Mouse (Mus musculus): ENCODE measurements around the gene Klhl29. TPM values are rescaled to one million over a fixed set of nuclear protein-coding genes. Genes with fewer than 3 reads are reported as not detected.

Gene Klhl29
- polyA plus RNA-seq, 1 experiment, result 6.7 TPM

DNA sequence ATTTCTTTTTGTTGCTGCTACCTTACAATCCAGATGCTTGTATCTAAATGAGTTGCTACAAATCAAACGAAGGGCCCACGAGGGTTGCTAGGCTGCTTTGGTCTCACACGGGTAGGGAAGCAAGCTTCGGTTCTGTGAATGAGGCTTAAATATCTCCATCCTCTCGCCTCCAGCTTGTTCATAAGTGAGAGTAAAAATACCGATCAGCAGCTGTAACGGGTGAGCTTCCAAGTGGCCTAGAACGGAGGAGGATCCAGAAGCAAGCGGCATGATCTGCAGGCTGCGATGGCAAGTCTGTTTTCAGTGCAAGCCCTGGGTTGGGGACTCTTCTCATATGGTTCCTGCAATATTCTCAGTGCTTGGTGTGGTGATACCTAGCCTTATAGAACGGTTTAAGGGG is 89.9 kb downstream of the Klhl29 start:
- no peak for TF ChIP-seq CTCF (IDR thresholded peaks at IDR 0.05; ENCODE audit: borderline replicate concordance, control insufficient read depth, extremely low read depth, insufficient read depth, low read length, poor library complexity)
- TF ChIP-seq POLR2A (IDR thresholded peaks at IDR 0.05; ENCODE audit: control insufficient read depth, extremely low read depth, insufficient read depth, low read length, poor library complexity), result no peak
- no peak for DNase-seq
- WGBS, result 90% methylated on average over 11 of the region's 11 CpGs
- Histone ChIP-seq H3K4me1 (replicated peaks; ENCODE audit: control insufficient read depth, insufficient read depth, low read length) (no peaks in the 10 kb centered on the region), H3K36me3 (ENCODE audit: control insufficient read depth, insufficient read depth, low read length) (no peaks in the 10 kb centered on the region), H3K4me3 (ENCODE audit: control insufficient read depth, insufficient read depth, low read length) (no peak overlapping the region), H3K27ac (ENCODE audit: control insufficient read depth, insufficient read depth, low read length) (no peak overlapping the region), H3K27me3 (ENCODE audit: control insufficient read depth, insufficient read depth, low read length) (no peaks in the 10 kb centered on the region)

DNA sequence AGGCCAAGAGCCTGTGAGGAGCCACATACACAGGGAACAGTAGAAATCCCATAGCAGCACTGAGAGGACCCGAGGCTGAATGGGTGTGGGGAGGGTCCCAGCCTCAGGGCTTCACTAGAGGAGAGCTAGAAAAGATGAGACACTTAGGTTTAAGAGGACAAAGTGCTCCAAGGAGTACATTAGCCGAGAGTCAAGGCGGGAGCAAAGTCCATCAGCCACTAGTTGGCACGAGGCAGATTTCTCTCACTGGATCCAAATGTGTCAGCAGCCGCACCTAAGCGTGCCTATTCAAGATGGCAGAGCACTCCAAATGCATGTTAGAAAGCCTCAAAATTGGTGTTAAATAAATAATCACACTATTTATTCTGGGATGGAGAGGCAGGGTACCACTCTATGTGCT is 90.5 kb downstream of the Klhl29 start:
- Histone ChIP-seq H3K36me3 (ENCODE audit: control insufficient read depth, insufficient read depth, low read length) (no peaks in the 10 kb centered on the region), H3K27me3 (ENCODE audit: control insufficient read depth, insufficient read depth, low read length) (no peaks in the 10 kb centered on the region), H3K27ac (ENCODE audit: control insufficient read depth, insufficient read depth, low read length) (no peak overlapping the region), H3K4me1 (replicated peaks; ENCODE audit: control insufficient read depth, insufficient read depth, low read length) (no peaks in the 10 kb centered on the region), H3K4me3 (ENCODE audit: control insufficient read depth, insufficient read depth, low read length) (no peak overlapping the region)
- no peak for TF ChIP-seq CTCF (IDR thresholded peaks at IDR 0.05; ENCODE audit: borderline replicate concordance, control insufficient read depth, extremely low read depth, insufficient read depth, low read length, poor library complexity)
- no peak for TF ChIP-seq POLR2A (IDR thresholded peaks at IDR 0.05; ENCODE audit: control insufficient read depth, extremely low read depth, insufficient read depth, low read length, poor library complexity)
- 91% methylated on average over 6 of the region's 6 CpGs for WGBS
- DNase-seq, result no peak

DNA sequence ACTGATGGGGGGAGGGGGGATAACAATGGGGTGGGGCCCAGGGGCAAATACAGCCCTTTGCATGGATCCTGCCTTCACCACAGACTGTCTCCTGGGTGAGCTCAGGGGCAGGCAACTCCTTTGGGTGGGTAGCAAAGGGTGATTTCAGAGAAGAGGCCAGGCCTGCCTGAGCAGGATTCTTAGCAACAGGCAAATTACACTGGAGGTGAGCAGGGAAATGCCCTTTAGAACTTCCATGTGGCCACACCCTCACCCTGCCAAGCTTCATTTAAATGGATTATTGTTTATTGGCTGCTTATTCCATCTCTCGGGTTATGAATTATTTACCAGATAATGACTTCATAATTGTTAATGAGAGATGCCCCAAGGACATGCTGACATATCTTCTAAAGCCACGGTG is 91.8 kb downstream of the Klhl29 start:
- no peaks in the 10 kb centered on the region for H3K27me3 ChIP-seq (ENCODE audit: control insufficient read depth, insufficient read depth, low read length)
- H3K4me1 ChIP-seq (replicated peaks; ENCODE audit: control insufficient read depth, insufficient read depth, low read length), result no peaks in the 10 kb centered on the region
- 92% methylated on average over 2 of the region's 2 CpGs for WGBS
- no peak for DNase-seq
- TF ChIP-seq CTCF (IDR thresholded peaks at IDR 0.05; ENCODE audit: borderline replicate concordance, control insufficient read depth, extremely low read depth, insufficient read depth, low read length, poor library complexity) (no peak), POLR2A (IDR thresholded peaks at IDR 0.05; ENCODE audit: control insufficient read depth, extremely low read depth, insufficient read depth, low read length, poor library complexity) (no peak)
- H3K4me3 ChIP-seq (ENCODE audit: control insufficient read depth, insufficient read depth, low read length), result no peak overlapping the region
- no peaks in the 10 kb centered on the region for H3K36me3 ChIP-seq (ENCODE audit: control insufficient read depth, insufficient read depth, low read length)
- H3K27ac ChIP-seq (ENCODE audit: control insufficient read depth, insufficient read depth, low read length), result no peak overlapping the region

DNA sequence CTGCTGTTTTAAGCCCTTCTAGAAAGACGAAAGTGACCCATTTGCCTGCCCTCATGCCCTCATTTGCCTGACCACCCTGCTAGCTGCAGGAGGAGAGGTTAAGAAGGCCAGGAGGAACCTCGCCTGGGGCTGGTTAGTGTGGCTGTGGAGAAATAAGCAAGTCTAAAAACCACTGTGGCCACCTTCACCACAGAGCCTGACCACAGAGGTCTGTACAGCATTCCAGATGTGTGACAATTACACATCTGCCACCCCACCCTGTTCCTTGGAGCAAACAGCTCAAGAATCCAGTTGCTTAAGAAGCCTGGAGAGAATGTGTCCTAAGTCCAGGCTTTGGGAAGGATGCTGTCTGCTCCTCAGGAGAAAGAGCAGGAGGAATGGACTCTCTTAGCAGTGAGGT is 92.9 kb downstream of the Klhl29 start:
- Histone ChIP-seq H3K4me3 (ENCODE audit: control insufficient read depth, insufficient read depth, low read length) (no peak overlapping the region), H3K27ac (ENCODE audit: control insufficient read depth, insufficient read depth, low read length) (no peak overlapping the region), H3K27me3 (ENCODE audit: control insufficient read depth, insufficient read depth, low read length) (no peaks in the 10 kb centered on the region), H3K36me3 (ENCODE audit: control insufficient read depth, insufficient read depth, low read length) (no peaks in the 10 kb centered on the region), H3K4me1 (replicated peaks; ENCODE audit: control insufficient read depth, insufficient read depth, low read length) (no peaks in the 10 kb centered on the region)
- TF ChIP-seq CTCF (IDR thresholded peaks at IDR 0.05; ENCODE audit: borderline replicate concordance, control insufficient read depth, extremely low read depth, insufficient read depth, low read length, poor library complexity) (no peak), POLR2A (IDR thresholded peaks at IDR 0.05; ENCODE audit: control insufficient read depth, extremely low read depth, insufficient read depth, low read length, poor library complexity) (no peak)
- WGBS, result 13% methylated on average over 2 of the region's 2 CpGs
- no peak for DNase-seq

DNA sequence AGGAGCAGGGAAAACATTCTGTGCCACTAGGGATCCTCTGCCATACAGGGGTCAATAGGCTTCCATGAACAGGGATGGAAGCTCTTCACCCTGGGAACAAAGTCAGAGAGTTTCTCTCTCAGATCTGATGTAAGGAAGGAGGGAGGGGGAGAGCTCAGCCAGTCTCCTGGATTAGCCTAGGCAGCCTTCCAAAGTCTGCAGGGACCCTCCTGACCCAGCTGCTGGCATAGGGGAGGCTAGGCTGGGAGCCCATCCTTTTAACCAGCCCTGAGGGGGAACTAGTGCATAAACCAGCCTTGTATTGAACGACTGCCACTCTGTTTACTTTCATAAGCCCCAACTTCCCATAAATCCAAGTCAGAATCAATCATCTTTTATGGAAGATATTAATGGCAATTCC is 95.6 kb downstream of the Klhl29 start:
- DNase-seq, result no peak
- Histone ChIP-seq H3K27ac (ENCODE audit: control insufficient read depth, insufficient read depth, low read length) (no peak overlapping the region), H3K4me3 (ENCODE audit: control insufficient read depth, insufficient read depth, low read length) (no peak overlapping the region), H3K4me1 (replicated peaks; ENCODE audit: control insufficient read depth, insufficient read depth, low read length) (no peaks in the 10 kb centered on the region), H3K36me3 (ENCODE audit: control insufficient read depth, insufficient read depth, low read length) (no peaks in the 10 kb centered on the region), H3K27me3 (ENCODE audit: control insufficient read depth, insufficient read depth, low read length) (no peaks in the 10 kb centered on the region)
- TF ChIP-seq POLR2A (IDR thresholded peaks at IDR 0.05; ENCODE audit: control insufficient read depth, extremely low read depth, insufficient read depth, low read length, poor library complexity), result no peak
- no peak for TF ChIP-seq CTCF (IDR thresholded peaks at IDR 0.05; ENCODE audit: borderline replicate concordance, control insufficient read depth, extremely low read depth, insufficient read depth, low read length, poor library complexity)
- WGBS, result 50% methylated on average over 1 of the region's 1 CpGs

DNA sequence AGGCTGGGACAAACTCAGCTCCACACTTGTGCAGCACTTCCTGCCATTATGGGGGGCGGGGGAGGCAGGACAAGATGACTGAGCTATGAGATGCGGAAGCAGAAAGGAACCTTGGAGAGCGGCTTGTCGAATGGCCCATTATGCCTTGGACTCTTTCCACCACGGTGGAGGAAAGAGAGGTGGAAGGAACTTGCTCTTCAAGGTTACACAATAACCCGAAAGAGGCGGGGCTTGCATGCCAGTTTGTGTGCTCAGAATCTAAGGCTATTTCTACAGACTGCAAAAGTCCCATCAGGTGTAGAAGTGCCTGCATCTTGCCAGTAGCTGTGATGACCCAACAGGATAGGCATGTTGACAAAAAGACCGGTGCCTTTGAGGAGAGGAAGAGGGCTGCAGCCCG is 98.5 kb downstream of the Klhl29 start:
- H3K27me3 ChIP-seq (ENCODE audit: control insufficient read depth, insufficient read depth, low read length), result no peaks in the 10 kb centered on the region
- DNase-seq, result no peak
- H3K36me3 ChIP-seq (ENCODE audit: control insufficient read depth, insufficient read depth, low read length), result no peaks in the 10 kb centered on the region
- H3K27ac ChIP-seq (ENCODE audit: control insufficient read depth, insufficient read depth, low read length), result no peak overlapping the region
- TF ChIP-seq CTCF (IDR thresholded peaks at IDR 0.05; ENCODE audit: borderline replicate concordance, control insufficient read depth, extremely low read depth, insufficient read depth, low read length, poor library complexity) (no peak), POLR2A (IDR thresholded peaks at IDR 0.05; ENCODE audit: control insufficient read depth, extremely low read depth, insufficient read depth, low read length, poor library complexity) (no peak)
- no peaks in the 10 kb centered on the region for H3K4me1 ChIP-seq (replicated peaks; ENCODE audit: control insufficient read depth, insufficient read depth, low read length)
- no peak overlapping the region for H3K4me3 ChIP-seq (ENCODE audit: control insufficient read depth, insufficient read depth, low read length)
- WGBS, result 6% methylated on average over 9 of the region's 9 CpGs

DNA sequence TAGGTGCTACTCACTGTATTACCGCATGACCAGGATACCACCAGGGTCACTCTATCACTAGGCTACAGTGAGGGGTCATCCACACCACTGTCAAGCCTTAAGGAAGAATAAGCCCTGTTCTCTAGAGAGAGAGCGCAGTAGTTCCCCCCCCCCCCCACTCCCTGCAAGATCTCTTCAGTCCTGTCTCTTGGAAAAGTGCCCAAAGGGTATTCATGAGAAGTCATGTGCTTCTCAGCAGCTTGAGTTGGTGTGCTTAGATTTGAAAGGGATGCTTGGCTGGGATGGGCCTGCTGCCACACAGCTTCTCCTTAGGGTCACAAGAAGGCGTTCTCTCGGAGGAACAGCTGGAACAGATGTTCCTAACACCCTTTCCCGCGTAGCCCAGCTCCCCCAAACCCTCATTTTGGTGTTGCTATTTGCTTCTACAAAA is 100.0 kb downstream of the Klhl29 start:
- H3K27ac ChIP-seq (ENCODE audit: control insufficient read depth, insufficient read depth, low read length), result no peak overlapping the region

More for the DNA sequence above, 100.0 kb downstream of the Klhl29 start:
- TF ChIP-seq POLR2A (IDR thresholded peaks at IDR 0.05; ENCODE audit: control insufficient read depth, extremely low read depth, insufficient read depth, low read length, poor library complexity) (no peak), CTCF (IDR thresholded peaks at IDR 0.05; ENCODE audit: borderline replicate concordance, control insufficient read depth, extremely low read depth, insufficient read depth, low read length, poor library complexity) (no peak)
- WGBS, result 98% methylated on average over 6 of the region's 6 CpGs
- H3K36me3 ChIP-seq (ENCODE audit: control insufficient read depth, insufficient read depth, low read length), result no peaks in the 10 kb centered on the region
- DNase-seq, result no peak
- no peak overlapping the region for H3K4me3 ChIP-seq (ENCODE audit: control insufficient read depth, insufficient read depth, low read length)
- no peaks in the 10 kb centered on the region for H3K27me3 ChIP-seq (ENCODE audit: control insufficient read depth, insufficient read depth, low read length)
- H3K4me1 ChIP-seq (replicated peaks; ENCODE audit: control insufficient read depth, insufficient read depth, low read length), result no peaks in the 10 kb centered on the region
